Mouse (Mus musculus) forebrain, embryonic 12.5 days (tissue): ENCODE data around the gene Cdk7. TPM values are rescaled to one million over a fixed set of nuclear protein-coding genes. Genes with fewer than 3 reads are reported as not detected.

Experiments
- ATAC-seq: fragments of 200-750 bp; cut with Nextera tagmentation; 2 replicates; pipeline ENCODE4 v1.8.0; 2017; ENCODE audit warnings: moderate TSS enrichment; ENCODE audit not compliant: low FRiP score
- H3K27ac ChIP-seq: fragments of 300-500 bp; sonication (generic); 2 replicates; pipeline ENCODE4 v1.5.1; 2016; ENCODE audit warnings: mild to moderate bottlenecking
- H3K27me3 ChIP-seq: fragments of 300-500 bp; sonication (generic); 2 replicates; pipeline ENCODE4 v1.6.1; 2016; ENCODE audit warnings: mild to moderate bottlenecking
- H3K36me3 ChIP-seq: fragments of 300-500 bp; sonication (generic); replicated peaks from 2 replicates; pipeline ENCODE4 v1.6.1; 2016; ENCODE audit warnings: mild to moderate bottlenecking
- H3K4me1 ChIP-seq: fragments of 300-500 bp; sonication (generic); 2 replicates; pipeline ENCODE4 v1.6.1; 2016
- H3K4me2 ChIP-seq: fragments of 300-500 bp; sonication (generic); 2 replicates; pipeline ENCODE4 v1.6.1; 2016; ENCODE audit warnings: mild to moderate bottlenecking, moderate library complexity
- H3K4me3 ChIP-seq: fragments of 300-500 bp; sonication (generic); replicated peaks from 2 replicates; pipeline ENCODE4 v1.5.1; 2016; ENCODE audit warnings: mild to moderate bottlenecking
- H3K9ac ChIP-seq: fragments of 300-500 bp; sonication (generic); 2 replicates; pipeline ENCODE4 v1.6.1; 2016; ENCODE audit warnings: mild to moderate bottlenecking
- H3K9me3 ChIP-seq: fragments of 300-500 bp; sonication (generic); 2 replicates; pipeline ENCODE4 v1.6.1; 2016
- WGBS: fragments of 180-500 bp; shearing (Covaris S2); methylation state at CpG from one replicate; pipeline ENCODE4 v1.1.7; 2016; 5-methylcytosine and 5-hydroxymethylcytosine counted together
- polyA plus RNA-seq: library from polyadenylated mRNA; unstranded; fragments of >200 nt; fragmentation: Nextera tagmentation; extraction: Ambion mirVana; gene quantifications from 2 replicates; pipeline ENCODE4 v1.2.1, GENCODE M21; 2016

The Cdk7 gene
- 63.7 and 66.2 TPM in 2 replicates for polyA plus RNA-seq

- peak within 1 kb of the TSS; percentile 91 for H3K27ac ChIP-seq
- H3K4me2 ChIP-seq = peak within 1 kb of the TSS; percentile 90
- 0% methylated on average over 19 of the region's 19 CpGs for WGBS
- peaks cover 19% of the 10 kb centered on the region for H3K36me3 ChIP-seq
- H3K4me1 ChIP-seq = peaks cover 16% of the 10 kb centered on the region
- peak; percentile 100 for ATAC-seq
- H3K4me3 ChIP-seq = peak within 1 kb of the TSS; percentile 87
- peak within 1 kb of the TSS; percentile 88 for H3K9ac ChIP-seq
- H3K27me3 ChIP-seq = no peaks in the 10 kb centered on the region
- H3K9me3 ChIP-seq = no peaks in the 10 kb centered on the region
Measured at GRCm38 (mm10) chr13:100730861-100731176, at the start of gene Cdk7. Gene Cdk7 (minus strand): TSS chr13:100730939.

GRCm38 (mm10) chr13:100777491-100777890, 46.8 kb upstream of the Cdk7 start:
- peaks cover 21% of the 10 kb centered on the region for H3K4me1 ChIP-seq
- peaks cover 34% of the 10 kb centered on the region for H3K36me3 ChIP-seq
- H3K4me2 ChIP-seq = no peak overlapping the region
- WGBS = 81% methylated on average over 3 of the region's 3 CpGs
- no peaks in the 10 kb centered on the region for H3K27me3 ChIP-seq
- no peak overlapping the region for H3K9ac ChIP-seq
- H3K27ac ChIP-seq = no peak overlapping the region
- ATAC-seq = no peak
- no peak overlapping the region for H3K4me3 ChIP-seq
- no peaks in the 10 kb centered on the region for H3K9me3 ChIP-seq

GRCm38 (mm10) chr13:100776710-100777109, 46.0 kb upstream of the Cdk7 start:
- Histone ChIP-seq H3K9ac (no peak overlapping the region), H3K27me3 (no peaks in the 10 kb centered on the region), H3K4me1 (peaks cover 18% of the 10 kb centered on the region), H3K36me3 (peaks cover 34% of the 10 kb centered on the region), H3K27ac (no peak overlapping the region), H3K4me2 (peak overlapping the region; percentile 93; the same call in 1 of the 2 replicates), H3K9me3 (no peaks in the 10 kb centered on the region), H3K4me3 (no peak overlapping the region)
- no peak for ATAC-seq
- 65% methylated on average over 6 of the region's 6 CpGs for WGBS

- Histone ChIP-seq H3K36me3 (peaks cover 34% of the 10 kb centered on the region), H3K4me3 (peak overlapping the region; percentile 89), H3K27ac (peak overlapping the region; percentile 77), H3K9ac (peak overlapping the region; percentile 78), H3K4me2 (peak overlapping the region; percentile 93), H3K9me3 (no peaks in the 10 kb centered on the region), H3K27me3 (no peaks in the 10 kb centered on the region), H3K4me1 (peaks cover 18% of the 10 kb centered on the region)
- 21% methylated on average over 8 of the region's 8 CpGs for WGBS
- ATAC-seq = no peak; the same call in 1 of the 2 replicates
Measured at GRCm38 (mm10) chr13:100776056-100776419, 45.3 kb upstream of the Cdk7 start.

- Histone ChIP-seq H3K36me3 (peaks cover 35% of the 10 kb centered on the region), H3K9me3 (no peaks in the 10 kb centered on the region), H3K9ac (peak within 1 kb of the TSS; percentile 78), H3K27me3 (no peaks in the 10 kb centered on the region), H3K4me1 (peaks cover 18% of the 10 kb centered on the region), H3K27ac (peak within 1 kb of the TSS; percentile 77), H3K4me2 (peak within 1 kb of the TSS; percentile 93), H3K4me3 (peak within 1 kb of the TSS; percentile 89)
- WGBS = under 1% methylated on average over 46 of the region's 46 CpGs
- ATAC-seq = peak; percentile 95
Measured at GRCm38 (mm10) chr13:100775252-100776055, 44.7 kb upstream of the Cdk7 start, which contains the start of gene Cenph. Gene Cenph (minus strand): TSS chr13:100775899.

- H3K9ac ChIP-seq = peak overlapping the region; percentile 78
- peaks cover 35% of the 10 kb centered on the region for H3K36me3 ChIP-seq
- peak overlapping the region; percentile 89 for H3K4me3 ChIP-seq
- H3K4me2 ChIP-seq = peak overlapping the region; percentile 93
- no peaks in the 10 kb centered on the region for H3K9me3 ChIP-seq
- ATAC-seq = no peak
- no peak overlapping the region for H3K27ac ChIP-seq
- H3K4me1 ChIP-seq = peaks cover 18% of the 10 kb centered on the region
- no peaks in the 10 kb centered on the region for H3K27me3 ChIP-seq
Measured at GRCm38 (mm10) chr13:100774704-100775103, 44.0 kb upstream of the Cdk7 start.

GRCm38 (mm10) chr13:100755329-100755728, 24.6 kb upstream of the Cdk7 start:
- no peak overlapping the region for H3K4me3 ChIP-seq
- WGBS = 87% methylated on average over 2 of the region's 2 CpGs
- no peak for ATAC-seq
- H3K9me3 ChIP-seq = no peaks in the 10 kb centered on the region
- H3K4me1 ChIP-seq = no peaks in the 10 kb centered on the region
- H3K27me3 ChIP-seq = no peaks in the 10 kb centered on the region
- H3K36me3 ChIP-seq = peaks cover 14% of the 10 kb centered on the region
- H3K9ac ChIP-seq = no peak overlapping the region
- H3K27ac ChIP-seq = no peak overlapping the region
- H3K4me2 ChIP-seq = no peak overlapping the region

DNA sequence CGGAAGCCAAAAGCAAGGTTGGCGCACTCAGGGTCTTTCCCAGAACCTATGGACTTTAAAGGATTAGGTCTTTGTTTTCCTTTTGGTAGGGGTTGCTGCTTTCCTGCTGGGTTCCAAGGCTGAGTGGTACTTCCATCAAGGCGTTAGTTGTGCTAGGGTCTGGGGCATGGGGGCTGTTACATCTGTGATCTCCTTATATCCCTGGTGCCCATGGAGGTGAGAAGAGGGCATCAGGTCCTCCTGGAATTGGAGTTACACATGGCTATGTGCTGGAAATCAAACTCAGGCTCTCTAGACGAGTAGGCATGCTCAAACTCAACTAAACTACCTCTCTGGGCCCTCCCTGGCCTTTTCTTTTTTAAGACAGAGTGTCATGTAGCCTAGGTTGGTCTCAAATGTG, 23.4 kb upstream of the Cdk7 start:
- Histone ChIP-seq H3K27ac (no peak overlapping the region), H3K4me1 (no peaks in the 10 kb centered on the region), H3K4me2 (no peak overlapping the region), H3K36me3 (0 out of 2 replicates have a peak, but pooled peaks cover 3% of the 10 kb centered on the region), H3K27me3 (no peaks in the 10 kb centered on the region), H3K9ac (no peak overlapping the region), H3K4me3 (no peak overlapping the region), H3K9me3 (no peaks in the 10 kb centered on the region)
- WGBS = 74% methylated on average over 4 of the region's 4 CpGs
- no peak for ATAC-seq

- 91% methylated on average over 6 of the region's 6 CpGs for WGBS
- Histone ChIP-seq H3K4me1 (no peaks in the 10 kb centered on the region), H3K36me3 (no peaks in the 10 kb centered on the region), H3K27me3 (no peaks in the 10 kb centered on the region), H3K9ac (no peak overlapping the region), H3K4me2 (no peak overlapping the region), H3K9me3 (no peaks in the 10 kb centered on the region), H3K27ac (no peak overlapping the region), H3K4me3 (no peak overlapping the region)
- ATAC-seq = no peak
Measured at GRCm38 (mm10) chr13:100753011-100753410, 22.3 kb upstream of the Cdk7 start.

DNA sequence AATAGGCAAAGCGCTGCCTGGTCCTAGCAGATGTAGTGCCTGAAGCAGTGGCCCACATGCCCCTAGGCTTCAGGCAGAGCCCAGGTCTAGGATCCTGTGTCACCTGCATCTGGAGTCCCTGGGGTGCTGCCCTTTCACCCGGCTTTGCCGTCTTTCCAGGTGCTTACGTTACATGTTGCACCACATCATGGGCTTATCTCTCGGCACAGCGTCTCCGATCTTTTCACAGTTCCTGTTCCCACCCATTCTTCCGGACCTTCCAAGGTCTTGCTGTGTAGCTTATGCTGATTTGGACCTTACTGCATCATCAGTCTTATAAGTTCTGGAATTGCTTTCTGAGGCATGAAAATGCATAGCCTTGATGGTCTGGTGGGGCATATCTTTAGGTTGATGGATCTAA, 21.8 kb upstream of the Cdk7 start:
- H3K27me3 ChIP-seq = no peaks in the 10 kb centered on the region
- H3K4me2 ChIP-seq = no peak overlapping the region
- H3K27ac ChIP-seq = no peak overlapping the region
- no peak for ATAC-seq
- 88% methylated on average over 8 of the region's 8 CpGs for WGBS
- no peak overlapping the region for H3K9ac ChIP-seq
- no peaks in the 10 kb centered on the region for H3K9me3 ChIP-seq
- no peaks in the 10 kb centered on the region for H3K4me1 ChIP-seq
- H3K36me3 ChIP-seq = no peaks in the 10 kb centered on the region
- no peak overlapping the region for H3K4me3 ChIP-seq

GRCm38 (mm10) chr13:100751402-100751801, 20.7 kb upstream of the Cdk7 start:
- no peak overlapping the region for H3K4me2 ChIP-seq
- ATAC-seq = no peak
- H3K36me3 ChIP-seq = no peaks in the 10 kb centered on the region
- no peaks in the 10 kb centered on the region for H3K27me3 ChIP-seq
- H3K9me3 ChIP-seq = no peaks in the 10 kb centered on the region
- 84% methylated on average over 3 of the region's 3 CpGs for WGBS
- no peak overlapping the region for H3K9ac ChIP-seq
- H3K4me1 ChIP-seq = no peaks in the 10 kb centered on the region
- H3K27ac ChIP-seq = no peak overlapping the region
- no peak overlapping the region for H3K4me3 ChIP-seq

DNA sequence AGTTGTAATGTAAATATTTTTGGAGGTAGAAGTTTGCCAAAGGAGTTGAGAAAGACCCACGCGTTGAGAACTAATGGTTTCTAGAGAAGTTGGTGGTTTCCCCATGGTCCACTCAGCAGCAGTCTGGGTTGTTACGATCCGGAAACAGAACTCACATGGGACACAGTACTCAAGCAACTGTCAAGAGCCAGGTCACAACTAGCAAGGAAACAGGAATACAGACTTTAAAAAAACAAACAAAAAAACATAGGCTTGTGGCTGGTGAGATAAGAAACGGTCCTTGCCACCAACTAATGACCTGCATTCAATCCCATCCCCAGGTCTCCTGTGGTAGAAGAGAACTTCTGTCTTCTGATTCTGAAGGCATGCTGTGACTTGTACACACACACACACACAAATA, 20.1 kb upstream of the Cdk7 start:
- H3K4me1 ChIP-seq = no peaks in the 10 kb centered on the region
- no peaks in the 10 kb centered on the region for H3K9me3 ChIP-seq
- H3K36me3 ChIP-seq = no peaks in the 10 kb centered on the region
- 88% methylated on average over 5 of the region's 5 CpGs for WGBS
- no peak overlapping the region for H3K4me3 ChIP-seq
- no peak overlapping the region for H3K27ac ChIP-seq
- no peaks in the 10 kb centered on the region for H3K27me3 ChIP-seq
- no peak overlapping the region for H3K9ac ChIP-seq
- H3K4me2 ChIP-seq = no peak overlapping the region
- no peak for ATAC-seq

- Histone ChIP-seq H3K4me3 (no peak overlapping the region), H3K27ac (no peak overlapping the region), H3K27me3 (no peaks in the 10 kb centered on the region), H3K9me3 (no peaks in the 10 kb centered on the region), H3K4me1 (peaks cover 4% of the 10 kb centered on the region; the same call in 1 of the 2 replicates), H3K36me3 (no peaks in the 10 kb centered on the region), H3K4me2 (no peak overlapping the region), H3K9ac (no peak overlapping the region)
- ATAC-seq = no peak
- 51% methylated on average over 8 of the region's 8 CpGs for WGBS
Measured at GRCm38 (mm10) chr13:100748638-100749037, 17.9 kb upstream of the Cdk7 start.
